Mouse (Mus musculus): Measurements from ENCODE around the gene Sec22a.
A peak's percentile ranks its signal among the peaks of the same experiment; 100 is the strongest.

Gene Sec22a

GRCm38 (mm10) chr16:35310551-35311110 lies 53.1 kb downstream of the Sec22a start:
- no peak for DNase-seq (ENCODE audit: inconsistent ontology term)

- no peak for DNase-seq (ENCODE audit: inconsistent ontology term)
Observed at GRCm38 (mm10) chr16:35309634-35310033, 54.1 kb downstream of the Sec22a start.

DNA sequence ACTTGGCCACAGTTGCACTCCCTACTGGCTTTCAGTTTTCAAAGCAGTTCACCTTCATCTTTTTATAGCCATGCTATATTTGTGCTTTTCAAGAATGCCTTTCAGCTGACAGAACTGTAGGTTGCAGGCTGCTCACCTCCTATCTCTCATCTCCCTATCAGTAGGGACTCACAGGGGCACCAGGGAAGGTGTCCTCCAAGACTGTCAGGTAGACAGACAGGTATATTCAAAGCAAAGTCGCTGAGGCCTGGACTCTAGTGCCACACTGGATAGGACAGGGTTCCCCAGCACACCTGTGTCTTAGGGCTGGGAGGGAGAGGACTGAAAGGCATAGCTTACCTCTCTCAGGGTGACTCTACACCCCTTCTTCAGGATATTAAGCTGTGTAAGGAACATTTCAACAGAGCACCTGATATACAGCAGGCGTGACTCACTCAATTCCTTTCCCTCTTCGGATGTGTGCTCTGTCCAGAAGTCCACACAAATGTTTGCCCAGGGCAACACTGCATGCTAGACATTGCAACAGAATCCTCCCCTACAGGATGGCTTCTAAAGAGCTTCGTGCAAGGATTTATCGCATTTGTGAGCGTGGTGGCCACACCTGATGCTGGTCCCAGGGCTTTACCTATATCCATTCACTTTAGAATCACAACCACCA lies 55.1 kb downstream of the Sec22a start:
- DNase-seq (ENCODE audit: inconsistent ontology term) = no peak

- no peak for DNase-seq (ENCODE audit: inconsistent ontology term)
Observed at GRCm38 (mm10) chr16:35308016-35308415, 55.7 kb downstream of the Sec22a start.

GRCm38 (mm10) chr16:35307331-35307730 lies 56.4 kb downstream of the Sec22a start:
- no peak for DNase-seq (ENCODE audit: inconsistent ontology term)

DNA sequence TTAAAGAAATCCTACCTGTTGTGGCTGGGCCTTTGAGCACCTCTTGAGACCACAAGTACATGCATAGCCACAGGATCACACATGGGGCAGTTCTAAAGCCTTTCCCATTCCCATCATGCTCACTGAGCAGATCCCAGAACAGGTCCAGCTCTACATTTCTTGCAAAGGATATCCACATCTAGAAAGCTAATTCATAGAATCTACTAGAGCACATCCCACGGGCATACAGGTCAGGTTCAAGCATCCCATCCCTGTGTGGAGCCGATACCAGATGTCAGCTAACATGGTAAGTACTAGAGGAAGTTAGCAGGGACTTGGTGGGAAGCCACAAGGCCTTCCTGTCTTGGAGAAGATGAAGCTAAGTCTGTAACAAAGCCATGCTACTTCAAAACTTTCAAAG lies 57.1 kb downstream of the Sec22a start:
- DNase-seq (ENCODE audit: inconsistent ontology term) = no peak

- no peak for DNase-seq (ENCODE audit: inconsistent ontology term)
Observed at GRCm38 (mm10) chr16:35305226-35305625, 58.5 kb downstream of the Sec22a start.

GRCm38 (mm10) chr16:35304416-35304815 lies 59.3 kb downstream of the Sec22a start:
- DNase-seq (ENCODE audit: inconsistent ontology term) = no peak

DNA sequence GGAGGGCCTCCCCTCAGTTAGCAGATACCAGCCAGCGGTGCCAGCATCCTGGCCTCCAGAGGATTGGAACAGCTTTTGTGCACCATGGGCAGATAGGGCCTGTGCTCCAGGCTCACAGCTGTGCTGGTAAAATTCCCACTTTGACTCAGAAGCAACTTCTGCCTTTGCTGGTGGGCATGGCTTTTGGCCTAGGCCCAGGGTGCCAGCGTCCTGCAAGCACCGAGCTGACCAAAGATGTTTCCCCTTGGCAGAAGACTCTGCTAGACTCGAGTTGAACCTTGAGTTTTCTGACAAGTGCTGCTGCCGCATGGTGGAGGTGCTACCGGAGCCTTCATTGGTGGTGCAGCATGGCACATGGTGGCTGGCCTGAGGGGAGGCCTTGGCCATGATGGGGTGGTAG lies 60.0 kb downstream of the Sec22a start:
- DNase-seq (ENCODE audit: inconsistent ontology term) = no peak

DNA sequence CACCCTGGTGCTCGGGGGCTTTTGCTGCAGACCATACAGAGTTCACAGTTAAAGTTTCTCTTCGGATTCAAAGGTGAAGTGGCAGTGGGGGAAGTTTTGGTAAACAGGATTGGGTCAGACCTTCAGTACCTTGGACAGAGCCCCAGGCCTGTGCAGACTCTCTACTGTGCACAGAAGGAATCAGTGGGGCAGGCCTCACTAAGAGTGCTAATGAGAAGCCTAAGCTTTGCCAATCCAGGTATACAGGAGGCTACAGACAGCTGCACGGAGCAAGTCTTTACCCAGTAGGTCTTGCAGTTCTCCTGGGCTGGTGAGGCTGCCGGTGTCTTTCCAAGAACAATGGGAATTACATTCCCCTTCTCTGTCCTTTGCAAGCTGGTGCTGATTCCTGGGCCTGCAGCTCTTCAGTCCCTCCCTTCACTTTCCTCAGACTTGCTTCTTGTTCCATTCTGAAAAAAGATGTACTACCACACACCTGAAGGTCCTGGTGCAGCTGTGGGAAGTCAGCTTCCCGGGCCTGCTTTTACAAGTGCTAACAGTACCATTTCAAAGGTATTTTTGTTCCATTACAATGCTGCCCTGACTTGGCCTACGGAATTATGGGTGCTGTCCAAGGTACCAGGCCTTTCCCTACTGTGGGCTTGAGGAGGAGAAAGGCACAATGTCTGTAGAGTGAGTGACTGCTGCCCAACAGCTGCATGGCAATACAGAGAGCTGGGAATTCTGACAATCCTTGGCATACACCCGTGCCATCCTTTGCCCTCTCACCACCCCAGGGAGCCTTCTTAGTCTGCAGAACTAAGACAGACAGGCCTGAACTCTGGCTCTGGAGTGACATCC lies 61.1 kb downstream of the Sec22a start:
- peak; percentile 29 for DNase-seq (ENCODE audit: inconsistent ontology term)

- DNase-seq (ENCODE audit: inconsistent ontology term) = no peak
Observed at GRCm38 (mm10) chr16:35300156-35300555, 63.6 kb downstream of the Sec22a start.

GRCm38 (mm10) chr16:35297786-35298185 lies 65.9 kb downstream of the Sec22a start:
- no peak for DNase-seq (ENCODE audit: inconsistent ontology term)

DNA sequence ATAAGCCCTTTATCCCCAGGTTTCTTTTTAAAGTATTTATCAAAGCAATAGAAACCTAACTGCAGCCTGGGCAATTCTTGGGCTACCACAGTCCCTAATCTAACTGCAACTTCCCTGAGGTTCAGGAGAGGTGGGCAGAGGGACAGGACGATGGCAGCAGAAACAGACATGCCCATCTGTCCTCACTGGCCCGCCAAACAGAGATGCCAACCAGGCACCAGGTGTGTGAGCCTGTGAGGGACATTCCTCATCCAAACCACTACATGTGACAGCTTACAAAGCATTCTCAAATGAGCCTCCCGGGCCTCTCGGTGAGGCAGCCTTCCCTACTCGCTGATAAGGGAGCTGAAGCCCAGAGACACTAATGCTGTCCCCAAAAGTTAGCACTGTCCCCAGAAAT lies 76.5 kb downstream of the Sec22a start:
- no peak for DNase-seq (ENCODE audit: inconsistent ontology term)

- DNase-seq (ENCODE audit: inconsistent ontology term) = no peak
Observed at GRCm38 (mm10) chr16:35285821-35286220, 77.9 kb downstream of the Sec22a start.

GRCm38 (mm10) chr16:35282456-35282855 lies 81.3 kb downstream of the Sec22a start:
- DNase-seq (ENCODE audit: inconsistent ontology term) = no peak

DNA sequence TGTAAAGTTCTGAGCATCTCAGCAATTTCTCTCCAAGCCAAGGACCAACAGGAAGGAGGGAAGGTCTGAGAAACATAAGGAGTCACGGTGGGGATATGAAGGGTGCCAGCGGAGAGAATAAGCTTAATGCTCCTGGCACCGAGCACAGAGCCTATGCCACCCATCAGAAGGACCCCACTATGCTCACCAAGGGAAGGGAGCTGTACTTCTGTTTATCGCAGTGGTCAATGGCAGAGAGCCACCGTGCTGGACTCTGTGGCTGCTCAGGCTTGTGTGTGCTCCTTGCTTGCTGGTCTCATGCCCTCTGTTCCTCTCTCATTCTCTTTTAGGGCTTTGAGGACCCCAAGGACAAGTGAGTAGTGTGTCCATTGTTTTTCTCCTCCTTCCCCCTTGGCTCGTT lies 85.6 kb downstream of the Sec22a start:
- DNase-seq (ENCODE audit: inconsistent ontology term) = no peak

DNA sequence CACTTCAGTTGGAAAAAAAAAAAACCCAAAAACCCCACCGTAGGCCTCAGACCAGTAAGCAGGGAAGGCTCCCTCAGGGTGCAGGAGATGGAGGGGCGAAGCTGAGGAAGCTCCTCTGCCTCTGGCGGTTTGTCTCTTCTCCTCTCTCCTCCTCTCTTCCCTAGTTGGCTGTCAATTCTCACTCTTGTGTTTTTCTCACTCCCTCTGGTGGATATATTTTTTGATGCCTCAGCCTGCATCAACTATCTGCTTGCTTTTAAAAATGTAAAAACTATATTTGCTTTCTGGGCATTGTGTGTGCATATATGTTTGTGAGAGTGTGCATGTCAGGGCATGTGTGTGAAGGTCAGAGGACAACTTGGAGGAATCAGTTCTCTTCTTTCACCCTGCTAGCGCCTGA lies 91.3 kb downstream of the Sec22a start:
- no peak for DNase-seq (ENCODE audit: inconsistent ontology term)

- no peak for DNase-seq (ENCODE audit: inconsistent ontology term)
Observed at GRCm38 (mm10) chr16:35271572-35271971, 92.1 kb downstream of the Sec22a start.

GRCm38 (mm10) chr16:35270945-35271344 lies 92.8 kb downstream of the Sec22a start:
- DNase-seq (ENCODE audit: inconsistent ontology term) = no peak

- DNase-seq (ENCODE audit: inconsistent ontology term) = peak; percentile 70
Observed at GRCm38 (mm10) chr16:35270353-35270934, 93.3 kb downstream of the Sec22a start.
